ENCODE assay signal across 9 mouse cellular contexts in the genomic region with DNA sequence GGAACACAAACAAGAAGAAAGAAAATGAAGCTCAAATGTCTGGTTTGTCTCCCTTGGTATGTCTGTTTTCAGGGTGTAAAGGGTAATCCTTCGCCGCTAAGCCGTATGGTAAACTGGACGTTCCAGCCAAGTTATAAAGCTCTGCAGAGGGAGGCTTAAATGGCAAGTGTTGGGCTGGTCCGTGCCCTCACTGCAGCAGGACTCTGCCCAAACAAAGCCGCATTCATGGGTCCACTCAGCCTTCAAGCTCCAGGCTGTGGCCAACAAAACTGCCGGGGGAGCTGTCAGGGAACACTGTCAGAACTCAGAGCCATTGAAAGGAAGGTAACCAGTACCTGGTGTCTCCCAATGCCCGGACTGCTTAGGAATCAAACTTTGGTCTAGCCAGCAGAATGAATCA. TPM values are rescaled to one million over a fixed set of nuclear protein-coding genes. Genes with fewer than 3 reads are reported as not detected.
DNase-seq lines count a peak whose midpoint lies in the region; ATAC-seq lines count a peak whose summit lies in the region.
"Had no signal": no experiment of that assay in that cellular context is flagged by ENCODE, and none has a peak within 500 bp of the region (broad histone marks: within the 10 kb centered on the region; RNA-seq: fewer than 3 reads in every experiment).

No protein-coding gene starts in this region.

- no peak overlapping the region for H3K4me3 ChIP-seq in hindbrain, embryonic 12.5 days
- H3K4me3 ChIP-seq in midbrain, embryonic 11.5 days (ENCODE audit: low read depth, low read length), result no peak overlapping the region

- H3K9me3 ChIP-seq in hindbrain, embryonic 12.5 days (replicated peaks), result no peaks in the 10 kb centered on the region
- H3K9me3 ChIP-seq in midbrain, embryonic 11.5 days (ENCODE audit: control insufficient read depth, low read length), result no peaks in the 10 kb centered on the region

- H3K4me1 ChIP-seq in hindbrain, embryonic 12.5 days, result peaks cover 3% of the 10 kb centered on the region; the same call in 1 of the 2 replicates
- H3K4me1 ChIP-seq in midbrain, embryonic 11.5 days (ENCODE audit: control insufficient read depth, insufficient read depth, low read length), result peaks cover 8% of the 10 kb centered on the region; the same call in 1 of the 2 replicates

- H3K27ac ChIP-seq in hindbrain, embryonic 12.5 days, result 0 out of 2 replicates have a peak overlapping the region, but pooled peaks have one; percentile 44
- H3K27ac ChIP-seq in midbrain, embryonic 11.5 days (ENCODE audit: low read depth, low read length), result no peak overlapping the region; the same call in 1 of the 2 replicates

- no peak overlapping the region for H3K4me2 ChIP-seq in hindbrain, embryonic 12.5 days (replicated peaks)
- H3K4me2 ChIP-seq in midbrain, embryonic 11.5 days, result no peak overlapping the region

- no peaks in the 10 kb centered on the region for H3K36me3 ChIP-seq in hindbrain, embryonic 12.5 days
- H3K36me3 ChIP-seq in midbrain, embryonic 11.5 days (ENCODE audit: control insufficient read depth, insufficient read depth, low read length), result no peaks in the 10 kb centered on the region

- no peak overlapping the region for H3K9ac ChIP-seq in hindbrain, embryonic 12.5 days
- H3K9ac ChIP-seq in midbrain, embryonic 11.5 days (ENCODE audit: low read length), result no peak overlapping the region

- no peak for ATAC-seq in hindbrain, embryonic 12.5 days (ENCODE audit: low FRiP score)
- ATAC-seq in midbrain, embryonic 11.5 days (ENCODE audit: low FRiP score), result peak; percentile 86

- peak; percentile 43 for DNase-seq in layer of hippocampus, adult 11-12 months (ENCODE audit: low spot score)
- DNase-seq in layer of hippocampus, postnatal 25 days (ENCODE audit: extremely low spot score in 1 of 2, low spot score in 1 of 2), result no peak
- peak; percentile 38 for DNase-seq in embryo, embryonic 10.5 days (ENCODE audit: low spot score)
- DNase-seq in midbrain, embryonic 11.5 days (ENCODE audit: low spot score, missing footprints), result peak; percentile 92
- DNase-seq in ovary, postnatal 10 days (ENCODE audit: low spot score), result no peak
- DNase-seq in adrenal gland, postnatal 14 days, result no peak
- no peak for DNase-seq in kidney, adult 11 months
- DNase-seq: cerebellum, adult 11 months had no signal

- 44% methylated on average over 8 of the region's 8 CpGs for WGBS in hindbrain, embryonic 12.5 days
- 35% methylated on average over 8 of the region's 8 CpGs for WGBS in midbrain, embryonic 11.5 days

- H3K27me3 ChIP-seq in hindbrain, embryonic 12.5 days, result no peaks in the 10 kb centered on the region
- no peaks in the 10 kb centered on the region for H3K27me3 ChIP-seq in midbrain, embryonic 11.5 days (ENCODE audit: control insufficient read depth, insufficient read depth, low read length)

RNA-seq across cellular contexts. Expression of a gene that starts 16.7 kb away (rescaled TPM):
- total RNA-seq in layer of hippocampus, postnatal 25 days (2021), result 100 to 1,000 TPM; 132 to 142 TPM
- polyA plus RNA-seq in hindbrain, embryonic 12.5 days (2016; fragmentation: Nextera tagmentation; extraction: Ambion mirVana), result 38.2 and 39.7 TPM in 2 replicates
- polyA plus RNA-seq in midbrain, embryonic 11.5 days (2014; fragmentation: Nextera tagmentation; extraction: Ambion mirVana), result 32.7 and 35.3 TPM in 2 replicates
- 47.2 and 47.8 TPM in 2 replicates for total RNA-seq in adrenal gland, postnatal 14 days (2021)

RNA-seq across cellular contexts. Expression of a gene that starts 52.5 kb away (rescaled TPM):
- total RNA-seq in layer of hippocampus, postnatal 25 days (2021), result 10 to 100 TPM; 10.5 to 12.0 TPM
- 17.5 and 18.2 TPM in 2 replicates for polyA plus RNA-seq in hindbrain, embryonic 12.5 days (2016; fragmentation: Nextera tagmentation; extraction: Ambion mirVana)
- 20.3 and 20.5 TPM in 2 replicates for polyA plus RNA-seq in midbrain, embryonic 11.5 days (2014; fragmentation: Nextera tagmentation; extraction: Ambion mirVana)
- total RNA-seq in adrenal gland, postnatal 14 days (2021), result 14.0 and 14.2 TPM in 2 replicates

Comparison
In these comparisons a context has a peak if more than half of its experiments do, and no peak if none do; other contexts are left out.
1. DNase-seq: peak in layer of hippocampus, adult 11-12 months (single experiment), embryo, embryonic 10.5 days (single experiment) and midbrain, embryonic 11.5 days (single experiment); none in layer of hippocampus, postnatal 25 days (0 of 2), ovary, postnatal 10 days (single experiment), adrenal gland, postnatal 14 days (single experiment) and kidney, adult 11 months (single experiment).